Comparison of ENCODE assay signal across 17 mouse cellular contexts in genomic region chr6:90700737-90701136, GRCm38 (mm10).
DNase-seq lines count a peak whose midpoint lies in the region; ATAC-seq and TF ChIP-seq lines count a peak whose summit lies in the region.
"Had no signal": no experiment of that assay in that cellular context is flagged by ENCODE, and none has a peak within 500 bp of the region (broad histone marks: within the 10 kb centered on the region; RNA-seq: fewer than 3 reads in every experiment).

No protein-coding gene starts in this region.

- H3K27ac ChIP-seq in heart, embryonic 15.5 days: peak overlapping the region; percentile 72
- H3K27ac ChIP-seq in MEL (ENCODE audit: control insufficient read depth, low read depth, low read length): no peak overlapping the region
- peak overlapping the region; percentile 50; the same call in 1 of the 2 replicates for H3K27ac ChIP-seq in liver, embryonic 12.5 days
- H3K27ac ChIP-seq: intestine, embryonic 15.5 days; macrophage had no signal

- WGBS in heart, embryonic 15.5 days: 90% methylated on average over 2 of the region's 2 CpGs
- 45% methylated on average over 2 of the region's 2 CpGs for WGBS in liver, embryonic 12.5 days (ENCODE audit: insufficient replicate concordance)

- no peaks in the 10 kb centered on the region; the same call in none of the 2 replicates for H3K79me2 ChIP-seq in MEL (ENCODE audit: control insufficient read depth, insufficient read depth, low read length, poor library complexity)

- TF ChIP-seq EP300 in MEL (IDR thresholded peaks at IDR 0.05; ENCODE audit: low read depth in 1 of 2, low read length in 2 of 2): no peak

- intact Hi-C loops in heart, postnatal 10 days (cut with DNase I): no loop called here
- intact Hi-C loops in left cerebral cortex, postnatal 14 days (cut with DNase I): no loop called here

- no peak overlapping the region for H3K4me3 ChIP-seq in heart, embryonic 15.5 days
- H3K4me3 ChIP-seq in MEL (ENCODE audit: control insufficient read depth in 1 of 2, insufficient read depth in 1 of 2, low read depth in 2 of 2, low read length in 2 of 2): no peak overlapping the region
- H3K4me3 ChIP-seq in liver, embryonic 12.5 days: no peak overlapping the region
- H3K4me3 ChIP-seq: erythroblast, embryonic 14.5 days; intestine, embryonic 15.5 days; neural tube, embryonic 13.5 days had no signal

- H3K4me2 ChIP-seq in heart, embryonic 15.5 days: no peak overlapping the region
- no peak overlapping the region for H3K4me2 ChIP-seq in liver, embryonic 12.5 days
- H3K4me2 ChIP-seq: intestine, embryonic 15.5 days; neural tube, embryonic 13.5 days had no signal

- DNase-seq in heart, postnatal 10 days: no peak
- DNase-seq in MEL (ENCODE audit: low read depth, low spot score): peak; percentile 37
- no peak for DNase-seq in urinary bladder, postnatal 4 days (ENCODE audit: low spot score in 2 of 2)
- no peak for DNase-seq in left cerebral cortex, postnatal 14 days (ENCODE audit: low spot score in 2 of 2)
- DNase-seq: cerebellum, adult 11-12 months; gastrocnemius, postnatal 36 days; kidney, postnatal 14 days; lung, adult 2 months; retina, postnatal 1 day had no signal

- H3K9ac ChIP-seq in heart, embryonic 15.5 days: no peak overlapping the region
- no peak overlapping the region for H3K9ac ChIP-seq in MEL (ENCODE audit: control insufficient read depth, low read depth, low read length, poor library complexity, severe bottlenecking)
- no peak overlapping the region for H3K9ac ChIP-seq in liver, embryonic 12.5 days
- H3K9ac ChIP-seq: intestine, embryonic 15.5 days; neural tube, embryonic 13.5 days had no signal

- TF ChIP-seq RAD21 in MEL (IDR thresholded peaks at IDR 0.05; ENCODE audit: low read depth, low read length): no peak

- H3K36me3 ChIP-seq in heart, embryonic 15.5 days: no peaks in the 10 kb centered on the region
- peaks cover 0 to 3% of the 10 kb centered on the region in 2 experiments; a peak in 1 of 4 replicates for H3K36me3 ChIP-seq in MEL (ENCODE audit: control insufficient read depth in 1 of 2, insufficient read depth in 2 of 2, low read length in 2 of 2)
- H3K36me3 ChIP-seq in liver, embryonic 12.5 days: 0 out of 2 replicates have a peak, but pooled peaks cover 4% of the 10 kb centered on the region
- H3K36me3 ChIP-seq: intestine, embryonic 15.5 days; neural tube, embryonic 13.5 days had no signal

- no peak for TF ChIP-seq POLR2A in MEL (IDR thresholded peaks at IDR 0.05; ENCODE audit: control insufficient read depth in 1 of 2, insufficient read depth in 1 of 2, low read depth in 1 of 2, low read length in 2 of 2, poor library complexity in 1 of 2)

- no peaks in the 10 kb centered on the region for H3K9me3 ChIP-seq in heart, embryonic 15.5 days (replicated peaks)
- H3K9me3 ChIP-seq in MEL (replicated peaks; ENCODE audit: insufficient read depth, low read length): no peaks in the 10 kb centered on the region
- H3K9me3 ChIP-seq in liver, embryonic 12.5 days (replicated peaks): no peaks in the 10 kb centered on the region
- H3K9me3 ChIP-seq: intestine, embryonic 15.5 days; neural tube, embryonic 13.5 days had no signal

- TF ChIP-seq CTCF in MEL (IDR thresholded peaks at IDR 0.05 in 2 of 3, conservative IDR thresholded peaks at IDR 0.05 in 1 of 3; ENCODE audit: control insufficient read depth in 1 of 3, insufficient read depth in 1 of 3, low read depth in 2 of 3, low read length in 3 of 3, poor library complexity in 1 of 3, severe bottlenecking in 1 of 3): no peak

- ATAC-seq in heart, embryonic 15.5 days (replicated peaks; ENCODE audit: insufficient number of reproducible peaks, insufficient read depth, low FRiP score, low read depth): no peak
- ATAC-seq in common myeloid progenitor, adult 5-6 weeks (replicated peaks; ENCODE audit: low read depth, poor library complexity, severe bottlenecking): peak; percentile 34
- peak; percentile 64 for ATAC-seq in liver, embryonic 12.5 days
- ATAC-seq: CD4-positive, CD25-positive, alpha-beta regulatory T cell, adult 4 months; intestine, embryonic 15.5 days had no signal

- H3K4me1 ChIP-seq in heart, embryonic 15.5 days (replicated peaks): peaks cover 98% of the 10 kb centered on the region
- peaks cover 7 to 28% of the 10 kb centered on the region in 2 experiments for H3K4me1 ChIP-seq in MEL (ENCODE audit: control insufficient read depth in 1 of 2, insufficient read depth in 2 of 2, low read length in 2 of 2)
- H3K4me1 ChIP-seq in liver, embryonic 12.5 days: peaks cover 67% of the 10 kb centered on the region

- no peaks in the 10 kb centered on the region for H3K27me3 ChIP-seq in heart, embryonic 15.5 days
- no peaks in the 10 kb centered on the region for H3K27me3 ChIP-seq in MEL (ENCODE audit: control insufficient read depth in 1 of 2, insufficient read depth in 2 of 2, low read length in 2 of 2)
- no peaks in the 10 kb centered on the region for H3K27me3 ChIP-seq in liver, embryonic 12.5 days (replicated peaks)
- H3K27me3 ChIP-seq: intestine, embryonic 15.5 days; neural tube, embryonic 13.5 days had no signal

TF ChIP-seq in MEL, 35 proteins besides CTCF, POLR2A, EP300 and RAD21:
- TF ChIP-seq TAL1 (IDR thresholded peaks at IDR 0.05; ENCODE audit: low read length): peak; percentile 43; the same call in 1 of the 2 replicates
- peak; percentile 20; the same call in 1 of the 2 replicates for TF ChIP-seq TCF12 (IDR thresholded peaks at IDR 0.05; ENCODE audit: low read depth, low read length)
- no peak for TF ChIP-seq NELFE (IDR thresholded peaks at IDR 0.05; ENCODE audit: low read depth, low read length)
